11 mouse cellular contexts compared by ENCODE assay signal in genomic region chr5:117979082-117979481, GRCm38 (mm10). TPM values are rescaled to one million over a fixed set of nuclear protein-coding genes. Genes with fewer than 3 reads are reported as not detected.
DNase-seq lines count a peak whose midpoint lies in the region; ATAC-seq and TF ChIP-seq lines count a peak whose summit lies in the region.
"Had no signal": no experiment of that assay in that cellular context is flagged by ENCODE, and none has a peak within 500 bp of the region (broad histone marks: within the 10 kb centered on the region; RNA-seq: fewer than 3 reads in every experiment).

No protein-coding gene starts in this region.

- DNase-seq in kidney, postnatal 0 days (ENCODE audit: low spot score): no peak
- DNase-seq in kidney, postnatal 14 days: no peak
- DNase-seq in hindbrain, postnatal 0 days (ENCODE audit: low spot score): no peak
- no peak for DNase-seq in frontal cortex, postnatal 10 days (ENCODE audit: low spot score in 2 of 2)
- DNase-seq: cerebellum, adult 11 months; layer of hippocampus, postnatal 36 days had no signal

- 0 out of 2 replicates have a peak overlapping the region, but pooled peaks have one; percentile 13 for H3K27ac ChIP-seq in kidney, postnatal 0 days
- no peak overlapping the region for H3K27ac ChIP-seq in forebrain, embryonic 12.5 days
- H3K27ac ChIP-seq in hindbrain, postnatal 0 days: no peak overlapping the region
- no peak overlapping the region for H3K27ac ChIP-seq in midbrain, embryonic 16.5 days (ENCODE audit: low read length)
- no peak overlapping the region for H3K27ac ChIP-seq in heart, embryonic 12.5 days (ENCODE audit: poor library complexity, severe bottlenecking)

- 58% methylated on average over 5 of the region's 5 CpGs for WGBS in kidney, postnatal 0 days
- 64% methylated on average over 5 of the region's 5 CpGs for WGBS in forebrain, embryonic 12.5 days
- 39% methylated on average over 5 of the region's 5 CpGs for WGBS in hindbrain, postnatal 0 days
- WGBS in midbrain, embryonic 16.5 days: 57% methylated on average over 5 of the region's 5 CpGs
- WGBS in heart, embryonic 12.5 days: 86% methylated on average over 5 of the region's 5 CpGs

- no peaks in the 10 kb centered on the region for H3K27me3 ChIP-seq in kidney, postnatal 0 days (ENCODE audit: insufficient read depth, low read length)
- H3K27me3 ChIP-seq in forebrain, embryonic 12.5 days: no peaks in the 10 kb centered on the region
- H3K27me3 ChIP-seq in hindbrain, postnatal 0 days (ENCODE audit: insufficient read depth, low read length): no peaks in the 10 kb centered on the region
- H3K27me3 ChIP-seq in midbrain, embryonic 16.5 days (ENCODE audit: control insufficient read depth, insufficient read depth, low read depth, low read length): no peaks in the 10 kb centered on the region
- no peaks in the 10 kb centered on the region for H3K27me3 ChIP-seq in heart, embryonic 12.5 days (replicated peaks)

- TF ChIP-seq CTCF in kidney, postnatal 0 days (IDR thresholded peaks at IDR 0.05; ENCODE audit: low read depth): no peak
- TF ChIP-seq CTCF in hindbrain, postnatal 0 days (IDR thresholded peaks at IDR 0.05; ENCODE audit: low read depth): no peak

- no peak overlapping the region for H3K4me3 ChIP-seq in kidney, postnatal 0 days (replicated peaks; ENCODE audit: low read depth, low read length)
- peak overlapping the region; percentile 100 for H3K4me3 ChIP-seq in forebrain, embryonic 12.5 days (replicated peaks)
- no peak overlapping the region for H3K4me3 ChIP-seq in hindbrain, postnatal 0 days (ENCODE audit: low read length)
- peak overlapping the region; percentile 97 for H3K4me3 ChIP-seq in midbrain, embryonic 16.5 days (ENCODE audit: low read depth, low read length)
- H3K4me3 ChIP-seq in heart, embryonic 12.5 days: no peak overlapping the region

- H3K4me1 ChIP-seq in kidney, postnatal 0 days (replicated peaks; ENCODE audit: insufficient read depth, low read length): peaks cover 6% of the 10 kb centered on the region; the same call in 1 of the 2 replicates
- H3K4me1 ChIP-seq in forebrain, embryonic 12.5 days: peaks cover 29% of the 10 kb centered on the region
- H3K4me1 ChIP-seq in hindbrain, postnatal 0 days (ENCODE audit: insufficient read depth, low read length): 0 out of 2 replicates have a peak, but pooled peaks cover 5% of the 10 kb centered on the region
- H3K4me1 ChIP-seq in midbrain, embryonic 16.5 days (ENCODE audit: control insufficient read depth, insufficient read depth, low read length): peaks cover 26% of the 10 kb centered on the region
- peaks cover 15% of the 10 kb centered on the region for H3K4me1 ChIP-seq in heart, embryonic 12.5 days (replicated peaks)

- no peak overlapping the region for H3K9ac ChIP-seq in kidney, postnatal 0 days (ENCODE audit: low read depth, low read length)
- H3K9ac ChIP-seq in forebrain, embryonic 12.5 days: no peak overlapping the region; the same call in 1 of the 2 replicates
- no peak overlapping the region for H3K9ac ChIP-seq in hindbrain, postnatal 0 days (replicated peaks; ENCODE audit: low read length)
- no peak overlapping the region for H3K9ac ChIP-seq in midbrain, embryonic 16.5 days (ENCODE audit: low read depth, low read length)
- H3K9ac ChIP-seq in heart, embryonic 12.5 days: no peak overlapping the region

- no peaks in the 10 kb centered on the region for H3K9me3 ChIP-seq in kidney, postnatal 0 days (replicated peaks; ENCODE audit: low read length)
- H3K9me3 ChIP-seq in forebrain, embryonic 12.5 days: no peaks in the 10 kb centered on the region
- no peaks in the 10 kb centered on the region for H3K9me3 ChIP-seq in hindbrain, postnatal 0 days (ENCODE audit: low read length)
- no peaks in the 10 kb centered on the region for H3K9me3 ChIP-seq in midbrain, embryonic 16.5 days (replicated peaks; ENCODE audit: control insufficient read depth, low read length, poor library complexity, severe bottlenecking)
- no peaks in the 10 kb centered on the region for H3K9me3 ChIP-seq in heart, embryonic 12.5 days (replicated peaks)

- no peak overlapping the region for H3K4me2 ChIP-seq in kidney, postnatal 0 days (ENCODE audit: low read length)
- H3K4me2 ChIP-seq in forebrain, embryonic 12.5 days: peak overlapping the region; percentile 73
- peak overlapping the region; percentile 72 for H3K4me2 ChIP-seq in hindbrain, postnatal 0 days (ENCODE audit: low read depth, low read length)
- peak overlapping the region; percentile 80 for H3K4me2 ChIP-seq in midbrain, embryonic 16.5 days (ENCODE audit: low read length)
- H3K4me2 ChIP-seq in heart, embryonic 12.5 days: no peak overlapping the region

- peak; percentile 33; the same call in 1 of the 2 replicates for ATAC-seq in kidney, postnatal 0 days (replicated peaks; ENCODE audit: low FRiP score, low read depth)
- ATAC-seq in forebrain, embryonic 12.5 days (ENCODE audit: low FRiP score): no peak
- no peak for ATAC-seq in hindbrain, postnatal 0 days
- no peak for ATAC-seq in midbrain, embryonic 16.5 days
- no peak for ATAC-seq in heart, embryonic 12.5 days (ENCODE audit: insufficient number of reproducible peaks, low FRiP score)
- ATAC-seq in granulocyte monocyte progenitor cell, adult 5-6 weeks (replicated peaks; ENCODE audit: poor library complexity, severe bottlenecking): no peak
- ATAC-seq: CD4-positive, CD25-positive, alpha-beta regulatory T cell, adult 4 months had no signal

- H3K36me3 ChIP-seq in kidney, postnatal 0 days (ENCODE audit: insufficient read depth, low read length): peaks cover 31% of the 10 kb centered on the region; the same call in 1 of the 2 replicates
- peaks cover 49% of the 10 kb centered on the region for H3K36me3 ChIP-seq in forebrain, embryonic 12.5 days (replicated peaks)
- peaks cover 15% of the 10 kb centered on the region; the same call in 1 of the 2 replicates for H3K36me3 ChIP-seq in hindbrain, postnatal 0 days (ENCODE audit: insufficient read depth, low read length)
- H3K36me3 ChIP-seq in midbrain, embryonic 16.5 days (ENCODE audit: control insufficient read depth, insufficient read depth, low read length): peaks cover 21% of the 10 kb centered on the region
- peaks cover 52% of the 10 kb centered on the region for H3K36me3 ChIP-seq in heart, embryonic 12.5 days

RNA-seq across cellular contexts. Expression of gene Fbxo21, which starts 2.6 kb away (rescaled TPM):
- 51.6 and 54.4 TPM in 2 replicates for polyA plus RNA-seq in kidney, postnatal 0 days (2015; fragmentation: Nextera tagmentation; extraction: Ambion mirVana)
- 149 and 165 TPM in 2 replicates for polyA plus RNA-seq in forebrain, embryonic 12.5 days (2016; fragmentation: Nextera tagmentation; extraction: Ambion mirVana)
- total RNA-seq in hindbrain, postnatal 0 days (2014; rRNA removed): 194 and 198 TPM in 2 replicates
- polyA plus RNA-seq in hindbrain, postnatal 0 days (2015; fragmentation: Nextera tagmentation; extraction: Ambion mirVana): 126 and 134 TPM in 2 replicates
- polyA plus RNA-seq in midbrain, embryonic 16.5 days (2015; fragmentation: Nextera tagmentation; extraction: Ambion mirVana): 173 and 181 TPM in 2 replicates
- 67.3 and 71.2 TPM in 2 replicates for polyA plus RNA-seq in heart, embryonic 12.5 days (2016; fragmentation: Nextera tagmentation; extraction: Ambion mirVana)
- 12.2 and 13.8 TPM in 2 replicates for total RNA-seq in granulocyte monocyte progenitor cell, adult 5-6 weeks (2014; fragmentation: Nextera tagmentation)
- total RNA-seq in granulocyte monocyte progenitor cell, adult 5-6 weeks (2017): 14.0 and 19.5 TPM in 2 replicates

RNA-seq across cellular contexts. Expression of gene Tesc, which starts 48.5 kb away (rescaled TPM):
- polyA plus RNA-seq in kidney, postnatal 0 days (2015; fragmentation: Nextera tagmentation; extraction: Ambion mirVana): 28.3 and 29.4 TPM in 2 replicates
- 4.7 and 6.3 TPM in 2 replicates for polyA plus RNA-seq in forebrain, embryonic 12.5 days (2016; fragmentation: Nextera tagmentation; extraction: Ambion mirVana)
- total RNA-seq in hindbrain, postnatal 0 days (2014; rRNA removed): 1.4 and 3.8 TPM in 2 replicates
- polyA plus RNA-seq in hindbrain, postnatal 0 days (2015; fragmentation: Nextera tagmentation; extraction: Ambion mirVana): 6.9 and 7.5 TPM in 2 replicates
- polyA plus RNA-seq in midbrain, embryonic 16.5 days (2015; fragmentation: Nextera tagmentation; extraction: Ambion mirVana): 6.8 and 23.7 TPM in 2 replicates
- 17.3 and 20.4 TPM in 2 replicates for polyA plus RNA-seq in heart, embryonic 12.5 days (2016; fragmentation: Nextera tagmentation; extraction: Ambion mirVana)
- total RNA-seq in granulocyte monocyte progenitor cell, adult 5-6 weeks (2014; fragmentation: Nextera tagmentation): 8.5 TPM in 1 of 2 replicates, not detected in the other
- total RNA-seq in granulocyte monocyte progenitor cell, adult 5-6 weeks (2017): 0.56 and 0.82 TPM in 2 replicates

Comparison
In these comparisons a context has a peak if more than half of its experiments do, and no peak if none do; other contexts are left out.
1. H3K4me2 ChIP-seq: peak in forebrain, embryonic 12.5 days (single experiment), hindbrain, postnatal 0 days (single experiment) and midbrain, embryonic 16.5 days (single experiment); none in kidney, postnatal 0 days (single experiment) and heart, embryonic 12.5 days (single experiment).
2. H3K4me3 ChIP-seq: peak in forebrain, embryonic 12.5 days (single experiment) and midbrain, embryonic 16.5 days (single experiment); none in kidney, postnatal 0 days (single experiment), hindbrain, postnatal 0 days (single experiment) and heart, embryonic 12.5 days (single experiment).